Mouse (Mus musculus) heart, adult 2 months (tissue): ENCODE measurements at regions not wholly inside any gene's neighbourhood (a gene's known extent, or its start where the extent isn't known, plus 50 kb on each side); places are given as distances from the start of the nearest gene placed in this dataset.

Experiments
- DNase-seq, 2 experiments: peaks; one replicate each; pipeline ENCODE4 v3.0.0; 2021
- H3K27ac ChIP-seq: fragments of 200-600 bp; 2 replicates; pipeline ENCODE4 v1.8.1; 2022
- H3K27me3 ChIP-seq: fragments of 200-500 bp; 2 replicates; pipeline ENCODE4 v1.6.1; 2012; ENCODE audit warnings: mild to moderate bottlenecking, low read length, inconsistent platforms, mixed read lengths; ENCODE audit not compliant: control insufficient read depth, insufficient read depth
- H3K36me3 ChIP-seq: fragments of 200-500 bp; 2 replicates; pipeline ENCODE4 v1.6.1; 2012; ENCODE audit warnings: low read length, inconsistent platforms; ENCODE audit not compliant: control insufficient read depth, insufficient read depth
- H3K4me1 ChIP-seq: fragments of 200-500 bp; 2 replicates; pipeline ENCODE4 v1.6.1; 2011; ENCODE audit warnings: low read length; ENCODE audit not compliant: control insufficient read depth, insufficient read depth
- H3K4me3 ChIP-seq: fragments of 200-600 bp; 2 replicates; pipeline ENCODE4 v1.8.1; 2022
- H3K79me2 ChIP-seq: fragments of 200-500 bp; replicated peaks from 2 replicates; pipeline ENCODE4 v1.6.1; 2012; ENCODE audit warnings: mild to moderate bottlenecking, inconsistent platforms, low read length, moderate library complexity, mixed read lengths; ENCODE audit not compliant: control insufficient read depth, insufficient read depth
- H3K9ac ChIP-seq: fragments of 200-500 bp; 2 replicates; pipeline ENCODE4 v1.6.1; 2012; ENCODE audit warnings: low read depth, mild to moderate bottlenecking, control low read depth, inconsistent platforms, low read length, mixed read lengths
- CTCF ChIP-seq: fragments of 200-600 bp; IDR thresholded peaks from 2 replicates; pipeline ENCODE4 v1.8.1; 2022; ENCODE audit warnings: antibody characterized with exemption, mild to moderate bottlenecking, moderate library complexity
- EP300 ChIP-seq: fragments of 200-500 bp; IDR thresholded peaks from 2 replicates; pipeline ENCODE4 v1.6.1; 2011; ENCODE audit warnings: low read depth, low read length, control low read depth; ENCODE audit not compliant: insufficient read depth
- POLR2A ChIP-seq: fragments of 200-500 bp; IDR thresholded peaks from 2 replicates; pipeline ENCODE4 v1.6.1; 2011; ENCODE audit warnings: mild to moderate bottlenecking, low read depth, low read length, control low read depth; ENCODE audit not compliant: insufficient read depth
- WGBS: fragments of 180-500 bp; shearing (Covaris S2); methylation state at CpG from one replicate; pipeline ENCODE4 v1.1.7; 2018; 5-methylcytosine and 5-hydroxymethylcytosine counted together
- intact Hi-C: fragments of 180-260 bp; cut with DNase I; formaldehyde crosslinking; loops from one replicate; pipeline ENCODE4 v1.15.1; 2025

DNA sequence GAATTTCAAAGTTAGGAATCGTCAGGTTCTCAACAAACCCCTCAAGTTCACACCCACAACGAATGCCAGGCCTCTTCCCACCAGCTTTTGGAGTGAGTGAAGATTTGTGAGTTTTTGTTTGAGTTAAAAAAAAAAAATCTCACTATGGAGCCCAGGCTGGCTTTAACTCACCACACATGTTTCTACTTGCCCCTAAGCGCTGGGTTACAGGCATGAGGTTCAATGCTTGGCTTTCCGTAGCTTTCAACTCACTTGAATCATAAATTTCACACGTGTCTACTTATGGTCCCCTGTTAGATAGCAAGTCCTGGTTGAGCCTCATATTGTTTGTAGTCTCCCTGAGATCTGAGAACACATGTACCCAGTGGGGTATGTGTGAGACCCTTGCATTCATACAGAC, 122.8 kb upstream of the Efna5 start:
- Histone ChIP-seq H3K9ac (no peak overlapping the region), H3K4me3 (no peak overlapping the region), H3K36me3 (no peaks in the 10 kb centered on the region), H3K4me1 (no peaks in the 10 kb centered on the region), H3K27ac (no peak overlapping the region), H3K27me3 (no peaks in the 10 kb centered on the region), H3K79me2 (no peaks in the 10 kb centered on the region)
- WGBS: 92% methylated on average over 5 of the region's 5 CpGs
- TF ChIP-seq CTCF: no peak
- TF ChIP-seq POLR2A: no peak
- TF ChIP-seq EP300: no peak
- no peak for DNase-seq
- intact Hi-C loops: no loop called here

DNA sequence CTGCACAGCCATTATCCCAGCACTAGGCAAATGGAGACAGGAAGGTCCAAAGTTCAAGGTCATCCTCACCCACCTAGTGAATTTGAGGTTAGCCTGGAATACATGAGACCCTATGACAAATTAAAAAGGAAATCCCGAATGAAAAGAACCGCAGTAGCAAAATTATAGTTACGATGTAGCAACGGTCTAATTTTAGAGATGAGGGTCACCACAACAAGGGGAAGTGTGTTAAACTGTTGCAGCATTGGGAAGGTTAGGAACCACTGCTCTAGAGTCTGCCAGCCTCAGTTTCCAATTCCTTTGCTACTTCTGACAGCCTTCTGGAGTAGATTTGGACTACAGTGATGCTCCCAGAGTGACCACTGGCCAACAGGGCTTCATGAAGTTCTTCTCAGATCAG, 121.6 kb upstream of the Efna5 start:
- no peaks in the 10 kb centered on the region for H3K36me3 ChIP-seq
- H3K27me3 ChIP-seq: no peaks in the 10 kb centered on the region
- no peak overlapping the region for H3K27ac ChIP-seq
- intact Hi-C loops: no loop called here
- no peak for DNase-seq
- no peak overlapping the region for H3K9ac ChIP-seq
- 91% methylated on average over 4 of the region's 4 CpGs for WGBS
- H3K4me3 ChIP-seq: no peak overlapping the region
- no peak for TF ChIP-seq EP300
- no peak for TF ChIP-seq POLR2A
- no peak for TF ChIP-seq CTCF
- H3K79me2 ChIP-seq: no peaks in the 10 kb centered on the region
- no peaks in the 10 kb centered on the region for H3K4me1 ChIP-seq

- H3K27ac ChIP-seq: no peak overlapping the region
- H3K4me1 ChIP-seq: no peaks in the 10 kb centered on the region
- H3K9ac ChIP-seq: no peak overlapping the region
- intact Hi-C loops: no loop called here
- 42% methylated on average over 2 of the region's 2 CpGs for WGBS
- H3K79me2 ChIP-seq: no peaks in the 10 kb centered on the region
- TF ChIP-seq POLR2A: no peak
- TF ChIP-seq CTCF: no peak
- no peak for TF ChIP-seq EP300
- no peak for DNase-seq
- H3K27me3 ChIP-seq: no peaks in the 10 kb centered on the region
- no peak overlapping the region for H3K4me3 ChIP-seq
- H3K36me3 ChIP-seq: no peaks in the 10 kb centered on the region
These were observed 120.8 kb upstream of the Efna5 start for GRCm38 (mm10) chr17:63001898-63002297.

DNA sequence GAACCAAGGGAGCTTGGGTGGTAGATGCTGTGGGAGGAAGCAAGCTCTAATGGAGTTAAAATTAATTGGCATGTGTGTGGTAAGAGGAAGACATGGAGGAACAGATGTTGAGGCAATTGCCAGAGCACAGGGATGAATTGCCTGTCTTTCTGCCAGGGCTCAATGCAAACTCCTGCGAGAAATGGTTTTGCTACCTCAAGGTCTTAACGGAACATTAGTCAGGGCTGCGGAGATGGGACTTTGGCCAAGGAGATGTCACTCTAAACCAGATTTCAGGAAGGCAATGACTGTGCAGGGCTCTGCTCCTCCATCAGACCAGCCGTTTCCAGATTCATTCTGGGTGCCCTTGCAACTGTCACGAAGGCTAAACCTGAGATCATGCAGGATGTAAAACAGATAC, 116.6 kb upstream of the Efna5 start:
- H3K4me3 ChIP-seq: no peak overlapping the region
- H3K4me1 ChIP-seq: no peaks in the 10 kb centered on the region
- no peak overlapping the region for H3K27ac ChIP-seq
- H3K36me3 ChIP-seq: no peaks in the 10 kb centered on the region
- WGBS: 74% methylated on average over 5 of the region's 5 CpGs
- TF ChIP-seq POLR2A (no peak), EP300 (no peak), CTCF (no peak)
- H3K27me3 ChIP-seq: no peaks in the 10 kb centered on the region
- no peak for DNase-seq
- no peak overlapping the region for H3K9ac ChIP-seq
- H3K79me2 ChIP-seq: no peaks in the 10 kb centered on the region
- intact Hi-C loops: no loop called here

- intact Hi-C loops: no loop called here
- Histone ChIP-seq H3K27ac (no peak overlapping the region), H3K79me2 (no peaks in the 10 kb centered on the region), H3K4me1 (no peaks in the 10 kb centered on the region), H3K27me3 (no peaks in the 10 kb centered on the region), H3K9ac (no peak overlapping the region), H3K36me3 (no peaks in the 10 kb centered on the region), H3K4me3 (no peak overlapping the region)
- TF ChIP-seq POLR2A: no peak
- no peak for TF ChIP-seq CTCF
- TF ChIP-seq EP300: no peak
- DNase-seq: no peak
- WGBS: 62% methylated on average over 3 of the region's 3 CpGs
These were observed 114.2 kb upstream of the Efna5 start for GRCm38 (mm10) chr17:62995316-62995715.

GRCm38 (mm10) chr17:62992977-62993376, 111.9 kb upstream of the Efna5 start:
- 74% methylated on average over 2 of the region's 2 CpGs for WGBS
- Histone ChIP-seq H3K9ac (no peak overlapping the region), H3K79me2 (no peaks in the 10 kb centered on the region), H3K27me3 (no peaks in the 10 kb centered on the region), H3K4me1 (no peaks in the 10 kb centered on the region), H3K27ac (no peak overlapping the region), H3K4me3 (no peak overlapping the region), H3K36me3 (no peaks in the 10 kb centered on the region)
- TF ChIP-seq CTCF (no peak), POLR2A (no peak), EP300 (no peak)
- intact Hi-C loops: no loop called here
- no peak for DNase-seq
